Mouse (Mus musculus) testis, postnatal 10 days (tissue): ENCODE data around the gene Rnf180.
A peak's percentile ranks its signal among the peaks of the same experiment; 100 is the strongest.
"Not testable (repeated sequence)": the region's sequence is repeated elsewhere in the genome, so short reads cannot be mapped to it uniquely, and the experiment has no call there.

ENCODE experiments used
- DNase-seq: peaks from one replicate; pipeline ENCODE4 v3.0.0; 2021; ENCODE audit warnings: low spot score

Gene Rnf180

GRCm38 (mm10) chr13:105294715-105295114, at the start of gene Rnf180:
Gene Rnf180, minus strand, starts transcription at chr13:105294815.
- DNase-seq, result no peak

GRCm38 (mm10) chr13:105331199-105331968, 36.8 kb upstream of the Rnf180 start:
- DNase-seq, result no peak

- DNase-seq, result no peak
Measured at GRCm38 (mm10) chr13:105326946-105327345, 32.3 kb upstream of the Rnf180 start.

- DNase-seq, result no peak
Measured at GRCm38 (mm10) chr13:105316926-105317325, 22.3 kb upstream of the Rnf180 start.

GRCm38 (mm10) chr13:105316009-105316408, 21.4 kb upstream of the Rnf180 start:
- DNase-seq, result no peak

- no peak for DNase-seq
Measured at GRCm38 (mm10) chr13:105312763-105313162, 18.1 kb upstream of the Rnf180 start.

- not testable (repeated sequence) for DNase-seq
Measured at GRCm38 (mm10) chr13:105310562-105310961, 15.9 kb upstream of the Rnf180 start.

GRCm38 (mm10) chr13:105305513-105305912, 10.9 kb upstream of the Rnf180 start:
- DNase-seq, result no peak

- no peak for DNase-seq
Measured at GRCm38 (mm10) chr13:105304054-105304453, 9.4 kb upstream of the Rnf180 start.

- DNase-seq, result no peak
Measured at GRCm38 (mm10) chr13:105300009-105300346, 5.4 kb upstream of the Rnf180 start.

- no peak for DNase-seq
Measured at GRCm38 (mm10) chr13:105299162-105300008, 4.8 kb upstream of the Rnf180 start.

GRCm38 (mm10) chr13:105293781-105294667, 591 bp downstream of the Rnf180 start:
- DNase-seq, result peak; percentile 80

GRCm38 (mm10) chr13:105291816-105292215, 2.8 kb downstream of the Rnf180 start:
- peak; percentile 63 for DNase-seq

- no peak for DNase-seq
Measured at GRCm38 (mm10) chr13:105290594-105290993, 4.0 kb downstream of the Rnf180 start.

GRCm38 (mm10) chr13:105290021-105290420, 4.6 kb downstream of the Rnf180 start:
- no peak for DNase-seq

- DNase-seq, result no peak
Measured at GRCm38 (mm10) chr13:105279397-105280018, 15.1 kb downstream of the Rnf180 start.

- no peak for DNase-seq
Measured at GRCm38 (mm10) chr13:105270394-105271094, 24.1 kb downstream of the Rnf180 start.

GRCm38 (mm10) chr13:105267464-105267863, 27.2 kb downstream of the Rnf180 start:
- no peak for DNase-seq

GRCm38 (mm10) chr13:105266746-105267145, 27.9 kb downstream of the Rnf180 start:
- DNase-seq, result peak; percentile 63

GRCm38 (mm10) chr13:105256757-105257433, 37.7 kb downstream of the Rnf180 start:
- no peak for DNase-seq
